Mouse (Mus musculus): ENCODE results near the gene Adamts2.

The Adamts2 gene

GRCm38 (mm10) chr11:50739453-50739852 is 137.6 kb downstream of the Adamts2 start:
- no peak for DNase-seq

DNA sequence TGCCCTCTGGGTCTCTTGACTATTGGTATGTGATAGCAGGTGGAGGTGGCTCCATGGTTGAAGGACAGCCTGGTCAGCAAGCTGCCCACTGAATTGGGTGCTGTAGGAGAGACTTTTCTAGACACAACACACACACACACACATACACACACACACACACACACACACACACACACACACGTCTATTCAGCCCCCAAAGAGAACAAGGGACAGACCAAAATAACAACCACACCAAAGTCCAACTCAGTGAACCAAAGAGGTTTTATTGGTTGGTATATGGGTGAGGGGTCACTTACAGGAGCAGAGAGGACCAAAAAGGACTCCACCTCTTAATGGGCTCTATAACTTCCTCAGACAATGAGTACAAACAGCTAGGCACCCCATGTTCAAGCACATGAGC is 140.3 kb downstream of the Adamts2 start:
- DNase-seq, result no peak

GRCm38 (mm10) chr11:50744971-50745370 is 143.1 kb downstream of the Adamts2 start:
- DNase-seq, result no peak

DNA sequence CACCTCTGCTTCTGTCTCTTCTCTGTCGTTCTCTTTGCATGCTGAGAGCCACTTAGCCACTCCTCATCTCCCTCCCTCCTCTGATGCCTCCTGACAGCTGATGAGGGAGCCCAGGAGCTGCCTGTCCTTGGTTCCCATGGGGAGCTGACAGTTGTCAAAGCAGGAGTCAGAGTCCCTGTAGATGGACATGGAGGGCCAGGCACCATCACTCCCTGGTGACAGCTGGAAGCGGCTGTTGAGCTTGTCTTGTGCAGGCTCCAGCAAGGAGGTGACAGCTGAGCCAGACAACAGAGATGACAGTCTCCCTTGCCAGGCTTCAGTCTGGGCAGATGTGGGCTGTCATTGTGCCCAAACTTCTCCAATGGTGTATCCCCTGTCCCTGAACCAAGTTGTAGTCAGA is 144.6 kb downstream of the Adamts2 start:
- no peak for DNase-seq

- DNase-seq, result no peak
Observed at GRCm38 (mm10) chr11:50750983-50751585, 149.2 kb downstream of the Adamts2 start.

DNA sequence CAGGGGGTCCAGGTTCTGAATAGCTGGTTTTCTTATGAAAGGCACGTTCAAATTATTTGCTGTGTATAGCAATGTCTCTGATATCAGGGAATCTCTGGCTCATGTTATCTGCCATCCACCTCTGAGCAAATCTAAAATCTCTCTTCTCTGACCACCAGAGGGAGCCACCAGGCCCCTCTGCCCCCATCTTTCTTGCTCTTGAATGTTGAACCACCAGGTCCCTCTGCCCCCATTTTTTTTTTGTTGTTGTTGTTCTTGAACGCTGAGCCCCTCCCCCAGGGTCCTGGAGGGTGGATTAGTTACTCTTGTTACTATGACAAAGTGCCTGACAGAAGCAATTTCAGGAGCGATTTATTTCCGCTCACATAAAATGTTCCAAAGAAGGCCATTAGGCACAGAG is 155.9 kb downstream of the Adamts2 start:
- DNase-seq, result no peak

- no peak for DNase-seq
Observed at GRCm38 (mm10) chr11:50766461-50766860, 164.6 kb downstream of the Adamts2 start.

- peak; percentile 16 for DNase-seq
Observed at GRCm38 (mm10) chr11:50767039-50767438, 165.2 kb downstream of the Adamts2 start.

DNA sequence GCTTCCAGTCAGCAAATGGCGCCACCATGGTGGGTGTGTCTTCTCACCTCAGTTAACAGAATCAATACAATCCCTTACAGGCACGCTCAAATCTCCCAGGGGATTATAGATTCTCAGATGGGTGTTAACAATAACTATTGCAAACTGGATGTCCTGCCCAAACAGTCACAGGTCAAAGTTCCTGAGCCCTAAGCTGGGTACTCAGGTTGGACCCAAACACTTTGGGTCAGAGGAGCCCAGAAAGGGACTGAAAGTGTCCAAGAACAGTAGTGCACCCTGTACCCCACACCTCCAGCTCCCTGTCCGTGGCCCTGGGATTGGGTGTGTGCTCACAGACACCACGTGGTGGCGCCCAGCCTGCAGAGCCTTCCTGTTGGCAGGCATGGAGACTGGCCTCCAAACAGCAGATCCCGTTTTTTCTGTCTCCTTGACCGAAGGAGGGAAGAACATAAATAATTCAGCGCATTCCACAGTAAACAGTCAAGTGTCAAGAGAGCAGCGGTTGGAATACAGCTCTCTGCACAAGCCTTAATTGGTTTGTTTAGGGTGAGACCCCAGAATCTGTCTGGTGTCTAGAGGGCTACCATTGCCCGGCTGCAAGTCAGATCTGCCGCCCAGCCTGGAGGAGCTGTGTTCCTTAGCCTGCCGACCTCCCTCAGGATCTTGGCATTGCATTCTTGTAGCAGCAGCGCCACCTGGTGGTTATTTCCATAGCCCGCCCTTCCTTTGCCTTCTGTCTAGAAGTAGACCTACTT is 167.3 kb downstream of the Adamts2 start:
- DNase-seq, result peak; percentile 81

GRCm38 (mm10) chr11:50771006-50771405 is 169.1 kb downstream of the Adamts2 start:
- DNase-seq, result no peak

DNA sequence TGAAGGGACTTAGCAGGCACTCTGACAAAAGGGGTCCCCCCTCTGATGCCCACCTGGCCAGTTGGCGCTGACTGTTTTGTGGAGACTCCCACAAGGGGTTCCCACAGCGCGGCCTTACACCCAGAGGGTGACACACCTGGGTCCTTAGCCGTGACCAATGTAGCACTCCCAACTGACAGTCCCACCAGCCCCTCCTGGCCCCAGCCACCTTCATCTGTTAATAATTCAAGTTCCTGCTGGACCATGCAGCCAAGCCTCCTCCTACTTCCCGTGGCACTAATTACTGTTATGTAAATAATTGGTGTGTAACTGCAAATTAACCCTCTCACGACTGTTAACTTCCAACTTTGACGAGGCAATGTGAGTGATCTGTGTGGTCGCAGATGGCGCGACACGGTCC is 195.8 kb downstream of the Adamts2 start:
- DNase-seq, result no peak

DNA sequence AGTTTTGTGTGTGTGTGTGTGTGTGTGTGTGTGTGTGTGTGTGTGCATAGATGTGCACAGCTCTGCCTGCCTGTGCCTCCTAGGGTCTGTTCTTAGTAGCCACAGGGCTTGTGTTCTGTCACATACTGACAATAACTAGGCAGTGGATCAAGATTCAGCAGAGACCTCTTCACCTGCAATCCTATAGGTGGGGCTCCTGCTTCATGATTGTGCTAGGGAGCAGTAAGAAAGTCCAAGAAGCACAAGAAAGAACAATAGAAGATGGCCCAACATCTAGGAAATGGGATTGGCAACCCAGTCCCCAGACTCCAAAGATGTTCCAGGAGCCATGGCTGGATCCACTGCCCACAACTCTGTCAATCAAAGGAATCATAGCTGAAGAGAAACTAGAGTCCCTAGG is 197.0 kb downstream of the Adamts2 start:
- no peak for DNase-seq

DNA sequence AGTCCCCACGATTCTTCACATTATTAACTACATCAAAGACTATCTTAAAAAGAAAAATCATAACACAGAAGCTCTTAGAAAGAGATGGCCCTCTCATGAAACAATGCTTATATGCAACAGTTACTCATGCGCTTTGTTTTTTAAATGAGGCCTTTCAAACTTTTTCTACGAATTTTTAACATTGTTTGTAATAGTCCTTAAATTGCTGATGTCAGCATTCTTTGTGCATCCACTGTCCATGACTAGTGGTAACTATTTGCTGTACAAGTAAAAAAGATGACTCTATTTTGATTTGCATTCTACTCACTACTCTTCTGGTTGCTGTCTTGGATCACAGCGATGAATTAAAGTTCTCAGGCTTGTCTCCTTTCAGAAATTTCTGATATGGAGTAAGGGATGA is 212.3 kb downstream of the Adamts2 start:
- no peak for DNase-seq

- DNase-seq, result no peak
Observed at GRCm38 (mm10) chr11:50826214-50826613, 224.3 kb downstream of the Adamts2 start.

- peak; percentile 84 for DNase-seq
Observed at GRCm38 (mm10) chr11:50827010-50827953, 225.4 kb downstream of the Adamts2 start, which contains the start of gene Zfp354c. TSS of gene Zfp354c (minus strand) at chr11:50827724.

DNA sequence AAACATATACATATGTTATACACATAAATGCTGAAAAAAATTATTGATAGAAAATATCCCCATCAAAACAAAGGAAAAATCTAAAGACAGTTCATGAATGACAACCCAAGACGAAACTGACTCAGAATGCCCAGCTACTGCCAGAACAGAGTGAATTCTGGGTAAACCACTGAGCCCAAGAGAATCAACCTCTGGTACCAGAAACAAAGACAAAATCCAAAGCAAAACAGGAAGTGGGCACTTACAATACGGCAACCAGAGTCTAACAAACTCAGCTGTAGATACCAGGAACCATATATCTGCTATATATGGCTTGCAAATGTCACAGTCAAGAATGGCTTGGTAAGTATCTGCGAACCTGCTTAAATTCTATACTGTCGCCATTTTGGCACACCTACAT is 233.8 kb downstream of the Adamts2 start:
- DNase-seq, result no peak

DNA sequence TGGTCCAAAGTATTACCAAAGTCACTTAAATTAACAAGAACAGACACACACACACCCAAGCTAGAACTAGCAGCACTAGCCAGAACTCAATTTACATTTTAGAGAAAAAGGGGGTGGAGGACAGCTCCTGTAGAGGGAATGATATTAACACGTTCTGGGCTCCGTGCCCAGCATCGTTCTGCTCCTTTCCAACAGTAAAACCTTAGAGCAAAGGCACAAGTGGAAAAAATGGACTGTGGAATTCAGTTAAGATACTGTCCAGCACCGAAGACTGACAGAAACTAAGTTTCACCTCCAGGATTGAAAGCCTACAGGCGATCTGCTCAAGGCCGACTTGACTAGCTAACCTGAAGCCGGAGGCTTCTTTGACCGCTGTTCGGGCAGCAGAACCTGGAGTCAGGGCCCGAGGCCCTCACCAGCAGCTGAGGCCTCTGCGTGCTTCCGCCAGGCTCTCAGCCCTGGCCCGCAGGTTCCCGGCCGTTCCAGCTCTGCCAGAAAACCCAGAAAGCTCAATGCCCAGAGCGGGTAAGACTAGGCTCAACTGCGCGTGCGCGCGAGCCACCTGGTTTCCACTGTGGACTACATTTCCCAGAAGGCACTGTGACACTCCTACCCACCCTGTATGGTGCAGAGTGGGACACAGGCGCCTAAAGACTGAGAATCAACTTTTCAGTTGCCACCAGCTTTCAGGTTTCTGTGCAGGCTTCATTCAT is 239.3 kb downstream of the Adamts2 start, which contains the start of gene Zfp879:
Gene Zfp879 (minus strand): TSS at position 530 of the 713 bp plus-strand sequence.
- DNase-seq, result peak; percentile 96

DNA sequence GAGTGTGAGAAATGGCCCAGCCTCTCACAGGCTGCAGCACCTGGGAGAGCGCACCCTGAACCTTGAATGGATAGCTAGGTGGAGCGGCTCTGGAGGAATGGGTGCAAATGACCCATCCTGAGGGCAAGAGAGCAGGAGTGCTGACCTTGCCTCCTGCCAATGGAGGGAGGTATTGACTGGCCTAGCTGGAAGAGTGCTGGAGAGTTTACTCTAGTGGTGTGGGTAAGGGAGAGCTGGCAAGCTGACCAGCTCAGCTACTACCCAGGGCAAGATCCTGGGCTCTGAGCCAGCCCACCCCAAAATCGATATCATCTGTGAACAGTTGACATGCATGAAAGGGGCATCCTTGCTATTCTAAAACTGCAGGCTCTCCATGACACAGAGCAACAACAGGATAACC is 244.1 kb downstream of the Adamts2 start:
- DNase-seq, result no peak

DNA sequence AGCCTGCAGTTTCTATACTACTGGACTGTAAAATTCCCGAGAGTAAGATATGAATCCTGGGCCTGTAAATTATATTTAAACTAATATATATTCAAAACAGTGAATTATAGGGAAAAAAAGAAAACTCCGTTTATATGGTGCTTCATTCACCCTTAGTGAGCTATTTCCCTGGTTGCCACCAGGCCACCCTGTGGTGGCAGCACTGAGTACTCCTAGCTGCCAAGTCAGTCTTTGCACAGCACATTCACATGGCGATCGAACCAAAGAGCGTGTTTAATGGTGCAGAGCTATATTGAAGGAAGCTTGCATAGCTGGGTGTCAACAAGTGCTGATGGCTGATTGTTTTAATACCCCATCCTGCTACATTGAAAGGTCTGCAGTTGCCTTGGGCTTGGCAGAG is 245.2 kb downstream of the Adamts2 start:
- DNase-seq, result no peak

- no peak for DNase-seq
Observed at GRCm38 (mm10) chr11:50848520-50849137, 246.7 kb downstream of the Adamts2 start.

DNA sequence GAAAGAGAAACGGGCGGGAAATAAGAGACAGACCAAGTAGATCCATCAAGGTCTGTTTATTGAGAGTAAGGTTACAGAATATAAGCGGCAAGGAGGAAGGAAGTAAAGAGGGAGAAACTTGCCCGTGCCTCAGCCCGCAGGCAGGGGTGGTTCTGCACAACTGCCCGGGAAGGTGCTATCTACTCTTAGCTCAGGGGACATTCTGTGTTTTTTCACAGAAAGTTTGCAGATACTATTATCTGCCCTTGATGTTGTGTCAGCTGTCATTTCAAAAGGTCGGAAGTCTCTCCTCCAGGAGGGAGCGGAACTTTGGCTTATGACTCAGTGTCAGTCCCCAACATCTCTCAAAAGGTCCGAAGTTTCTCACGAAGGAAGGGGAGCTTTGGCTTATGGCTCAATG is 247.4 kb downstream of the Adamts2 start:
- no peak for DNase-seq

GRCm38 (mm10) chr11:50850177-50850735 is 248.4 kb downstream of the Adamts2 start, which contains the start of gene Grm6:
TSS of gene Grm6 (plus strand) at chr11:50850685.
- no peak for DNase-seq
